8 mouse cellular contexts compared by ENCODE assay signal in the genomic region with DNA sequence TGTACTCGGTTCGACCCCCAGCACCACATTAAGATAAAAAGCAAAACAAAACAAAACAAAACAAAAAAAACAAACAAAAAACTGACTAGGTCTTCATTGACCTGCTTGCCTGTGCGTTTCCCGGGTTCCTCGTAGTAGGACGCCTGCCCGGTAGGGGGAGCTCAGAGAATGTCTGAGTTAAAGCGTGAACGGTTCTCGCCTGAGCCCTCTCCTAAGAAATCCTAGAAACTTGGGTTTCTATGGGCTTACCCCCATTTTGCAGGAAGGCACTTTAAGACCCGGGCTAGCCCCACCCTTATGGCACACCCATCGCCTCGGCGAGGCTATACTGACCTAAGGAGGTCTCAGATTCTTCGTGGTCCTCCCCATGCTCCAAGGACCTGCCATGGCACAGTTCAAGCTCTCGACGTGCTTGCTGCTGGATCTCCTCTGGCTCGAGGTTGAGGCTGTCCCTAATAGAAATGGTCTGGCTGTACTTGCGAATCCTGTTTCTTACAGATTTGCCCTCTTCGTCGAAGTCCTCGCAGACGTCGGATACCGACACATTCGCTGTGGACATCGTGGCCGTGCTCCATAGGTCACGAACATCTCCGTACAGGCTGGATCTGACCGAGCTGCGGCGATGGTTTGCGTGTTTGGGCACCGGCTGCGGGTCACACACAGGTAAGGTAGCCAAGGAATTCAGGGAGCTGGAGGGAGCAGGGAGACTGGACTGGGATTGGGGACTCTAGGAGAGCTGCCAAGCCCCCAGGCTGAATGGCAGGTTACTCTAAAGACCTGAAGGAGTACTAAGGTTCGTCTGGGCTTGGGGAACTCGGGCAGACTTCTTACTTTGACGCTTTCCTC. TPM values are rescaled to one million over a fixed set of nuclear protein-coding genes. Genes with fewer than 3 reads are reported as not detected.
DNase-seq lines count a peak whose midpoint lies in the region; ATAC-seq and TF ChIP-seq lines count a peak whose summit lies in the region.

No protein-coding gene starts in this region.

- H3K4me1 ChIP-seq in forebrain, embryonic 14.5 days (ENCODE audit: control insufficient read depth, insufficient read depth, low read length), result peaks cover 19% of the 10 kb centered on the region
- H3K4me1 ChIP-seq in hindbrain, embryonic 10.5 days (replicated peaks), result peaks cover 53% of the 10 kb centered on the region
- peaks cover 42% of the 10 kb centered on the region for H3K4me1 ChIP-seq in lung, embryonic 15.5 days

- peaks cover 61% of the 10 kb centered on the region for H3K27me3 ChIP-seq in forebrain, embryonic 14.5 days (replicated peaks; ENCODE audit: control insufficient read depth, insufficient read depth, low read length)
- peaks cover 76% of the 10 kb centered on the region for H3K27me3 ChIP-seq in hindbrain, embryonic 10.5 days (ENCODE audit: insufficient read depth, poor library complexity, severe bottlenecking)
- H3K27me3 ChIP-seq in lung, embryonic 15.5 days, result peaks cover 70% of the 10 kb centered on the region

- DNase-seq in CD8-positive naive resting alpha-beta T cell, adult 2 months (ENCODE audit: low read depth in 2 of 2, low spot score in 2 of 2), result peak; percentile 77 to 89
- DNase-seq in brain, embryonic 14.5 days (ENCODE audit: low read depth), result peak; percentile 85
- peak; percentile 86 for DNase-seq in forebrain, embryonic 14.5 days (ENCODE audit: low spot score)
- DNase-seq in hindbrain, embryonic 10.5 days (ENCODE audit: low spot score), result peak; percentile 76
- DNase-seq in layer of hippocampus, adult 9-11 months, result peak; percentile 74
- DNase-seq in retina, embryonic 14.5 days (ENCODE audit: low spot score), result peak; percentile 83
- peak; percentile 95 for DNase-seq in thymus, postnatal 4 days

- H3K36me3 ChIP-seq in forebrain, embryonic 14.5 days (ENCODE audit: control insufficient read depth, insufficient read depth, low read length), result no peaks in the 10 kb centered on the region
- H3K36me3 ChIP-seq in hindbrain, embryonic 10.5 days, result no peaks in the 10 kb centered on the region
- no peaks in the 10 kb centered on the region for H3K36me3 ChIP-seq in lung, embryonic 15.5 days

- no peaks in the 10 kb centered on the region for H3K9me3 ChIP-seq in forebrain, embryonic 14.5 days (replicated peaks; ENCODE audit: control insufficient read depth, low read length)
- 0 out of 2 replicates have a peak, but pooled peaks cover 2% of the 10 kb centered on the region for H3K9me3 ChIP-seq in hindbrain, embryonic 10.5 days
- H3K9me3 ChIP-seq in lung, embryonic 15.5 days, result no peaks in the 10 kb centered on the region

- TF ChIP-seq POLR2A in brain, embryonic 14.5 days (IDR thresholded peaks at IDR 0.05; ENCODE audit: borderline replicate concordance, extremely low read depth, insufficient read depth, insufficient read length, poor library complexity, severe bottlenecking), result no peak

- no peak overlapping the region for H3K27ac ChIP-seq in forebrain, embryonic 14.5 days (ENCODE audit: low read depth, low read length)
- H3K27ac ChIP-seq in hindbrain, embryonic 10.5 days, result no peak overlapping the region
- no peak overlapping the region for H3K27ac ChIP-seq in lung, embryonic 15.5 days

- no peak overlapping the region for H3K4me3 ChIP-seq in forebrain, embryonic 14.5 days (ENCODE audit: low read depth, low read length)
- H3K4me3 ChIP-seq in hindbrain, embryonic 10.5 days, result peak overlapping the region; percentile 20
- H3K4me3 ChIP-seq in lung, embryonic 15.5 days, result peak overlapping the region; percentile 22

- H3K4me2 ChIP-seq in forebrain, embryonic 14.5 days (ENCODE audit: low read length), result no peak overlapping the region
- peak overlapping the region; percentile 48 for H3K4me2 ChIP-seq in lung, embryonic 15.5 days

- 4% methylated on average over 39 of the region's 39 CpGs for WGBS in forebrain, embryonic 14.5 days
- 4% methylated on average over 39 of the region's 39 CpGs for WGBS in hindbrain, embryonic 10.5 days
- WGBS in lung, embryonic 15.5 days, result 3% methylated on average over 39 of the region's 39 CpGs

- no peak for ATAC-seq in forebrain, embryonic 14.5 days
- ATAC-seq in lung, embryonic 15.5 days (ENCODE audit: borderline replicate concordance, extremely low read depth, low FRiP score, low TSS enrichment), result no peak

- no peak overlapping the region for H3K9ac ChIP-seq in forebrain, embryonic 14.5 days (ENCODE audit: low read length)
- H3K9ac ChIP-seq in lung, embryonic 15.5 days, result no peak overlapping the region

- peak; percentile 85 for TF ChIP-seq CTCF in brain, embryonic 14.5 days (IDR thresholded peaks at IDR 0.05; ENCODE audit: borderline replicate concordance, extremely low read depth, insufficient read depth, insufficient read length)

RNA-seq across cellular contexts. Expression of a gene that starts 0.5 kb away (rescaled TPM):
- 1.0 and 1.5 TPM in 2 replicates for polyA plus RNA-seq in brain, embryonic 14.5 days (2012; rRNA removed)
- 0.45 and 1.1 TPM in 2 replicates for polyA plus RNA-seq in forebrain, embryonic 14.5 days (2014; fragmentation: Nextera tagmentation; extraction: Ambion mirVana)
- polyA plus RNA-seq in hindbrain, embryonic 10.5 days (2016; fragmentation: Nextera tagmentation; extraction: Ambion mirVana), result 0.46 TPM in 1 of 2 replicates, not detected in the other
- 2.5 and 3.4 TPM in 2 replicates for polyA plus RNA-seq in lung, embryonic 15.5 days (2015; fragmentation: Nextera tagmentation; extraction: Ambion mirVana)

RNA-seq across cellular contexts. Expression of a gene that starts 3.1 kb away (rescaled TPM):
- polyA plus RNA-seq in brain, embryonic 14.5 days (2012; rRNA removed), result 35.5 and 41.3 TPM in 2 replicates
- polyA plus RNA-seq in forebrain, embryonic 14.5 days (2014; fragmentation: Nextera tagmentation; extraction: Ambion mirVana), result 6.3 and 7.0 TPM in 2 replicates
- polyA plus RNA-seq in hindbrain, embryonic 10.5 days (2016; fragmentation: Nextera tagmentation; extraction: Ambion mirVana), result 8.4 and 12.0 TPM in 2 replicates
- 9.3 and 9.5 TPM in 2 replicates for polyA plus RNA-seq in lung, embryonic 15.5 days (2015; fragmentation: Nextera tagmentation; extraction: Ambion mirVana)

RNA-seq across cellular contexts. Expression of a gene that starts 9.6 kb away (rescaled TPM):
- 1.2 and 2.1 TPM in 2 replicates for polyA plus RNA-seq in brain, embryonic 14.5 days (2012; rRNA removed)
- 0.77 and 0.98 TPM in 2 replicates for polyA plus RNA-seq in forebrain, embryonic 14.5 days (2014; fragmentation: Nextera tagmentation; extraction: Ambion mirVana)
- not detected in 2 replicates for polyA plus RNA-seq in hindbrain, embryonic 10.5 days (2016; fragmentation: Nextera tagmentation; extraction: Ambion mirVana)
- polyA plus RNA-seq in lung, embryonic 15.5 days (2015; fragmentation: Nextera tagmentation; extraction: Ambion mirVana), result 0.13 and 0.22 TPM in 2 replicates

RNA-seq across cellular contexts. Expression of a gene that starts 14.8 kb away (rescaled TPM):
- 169 and 176 TPM in 2 replicates for polyA plus RNA-seq in brain, embryonic 14.5 days (2012; rRNA removed)
- polyA plus RNA-seq in forebrain, embryonic 14.5 days (2014; fragmentation: Nextera tagmentation; extraction: Ambion mirVana), result 229 and 233 TPM in 2 replicates
- polyA plus RNA-seq in hindbrain, embryonic 10.5 days (2016; fragmentation: Nextera tagmentation; extraction: Ambion mirVana), result 155 and 196 TPM in 2 replicates
- 245 and 260 TPM in 2 replicates for polyA plus RNA-seq in lung, embryonic 15.5 days (2015; fragmentation: Nextera tagmentation; extraction: Ambion mirVana)

RNA-seq across cellular contexts. Expression of a gene that starts 15.2 kb away (rescaled TPM):
- polyA plus RNA-seq in brain, embryonic 14.5 days (2012; rRNA removed), result 117 and 158 TPM in 2 replicates
- polyA plus RNA-seq in forebrain, embryonic 14.5 days (2014; fragmentation: Nextera tagmentation; extraction: Ambion mirVana), result 125 and 150 TPM in 2 replicates
- 148 and 157 TPM in 2 replicates for polyA plus RNA-seq in hindbrain, embryonic 10.5 days (2016; fragmentation: Nextera tagmentation; extraction: Ambion mirVana)
- 137 and 153 TPM in 2 replicates for polyA plus RNA-seq in lung, embryonic 15.5 days (2015; fragmentation: Nextera tagmentation; extraction: Ambion mirVana)
